Mouse (Mus musculus): ENCODE measurements around the gene Maml1.

GRCm38 (mm10) chr11:50265931-50266330, 26.2 kb downstream of the Maml1 start:
- TF ChIP-seq CTCF (IDR thresholded peaks at IDR 0.05; ENCODE audit: extremely low read depth, insufficient read depth, low read length) (no peak), POLR2A (IDR thresholded peaks at IDR 0.05; ENCODE audit: extremely low read depth, insufficient read depth, low read length) (no peak)

All from cortical plate, adult 2 months (tissue).